Mouse (Mus musculus): ENCODE results near the gene Sds.

DNA sequence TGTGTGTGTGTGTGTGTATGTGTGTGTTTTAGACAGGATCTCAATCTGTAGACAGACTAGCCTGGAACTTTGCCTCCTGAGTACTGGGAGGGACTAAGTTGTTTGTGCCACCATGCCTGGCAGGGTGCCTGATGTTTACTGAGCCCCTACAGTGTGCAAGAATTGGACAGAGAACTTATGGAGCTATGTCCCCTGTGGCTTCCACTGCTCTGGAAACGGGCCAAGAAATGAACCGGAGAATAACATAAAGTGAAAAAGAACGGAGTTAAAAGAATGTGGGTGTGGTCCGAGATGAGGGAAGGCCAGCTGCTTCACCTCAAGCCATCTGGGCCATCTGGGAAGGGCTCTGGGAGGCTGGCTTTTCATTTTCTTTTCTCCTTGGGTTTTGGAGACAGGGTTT is 38.4 kb downstream of the Sds start:
- TF ChIP-seq POLR2A (IDR thresholded peaks at IDR 0.05; ENCODE audit: borderline replicate concordance, control insufficient read depth, low read depth, low read length), result no peak
- TF ChIP-seq CTCF (IDR thresholded peaks at IDR 0.05; ENCODE audit: control insufficient read depth, insufficient read depth, low read length), result no peak
